Mouse (Mus musculus) kidney, adult 2 months (tissue): ENCODE data around the gene Efna4. TPM values are rescaled to one million over a fixed set of nuclear protein-coding genes. Genes with fewer than 3 reads are reported as not detected.
A peak's percentile ranks its signal among the peaks of the same experiment; 100 is the strongest.

Experiments used
- DNase-seq: peaks from one replicate; pipeline ENCODE4 v3.0.0; 2021
- H3K27ac ChIP-seq: fragments of 200-500 bp; 2 replicates; pipeline ENCODE4 v1.5.1; 2012; ENCODE audit warnings: low read depth, low read length, control low read depth, inconsistent platforms; ENCODE audit not compliant: insufficient read depth
- H3K27me3 ChIP-seq: fragments of 200-500 bp; replicated peaks from 2 replicates; pipeline ENCODE4 v1.6.1; 2012; ENCODE audit warnings: mild to moderate bottlenecking, moderate library complexity, low read length, inconsistent platforms; ENCODE audit not compliant: control insufficient read depth, insufficient read depth
- H3K36me3 ChIP-seq: fragments of 200-500 bp; 2 replicates; pipeline ENCODE4 v1.6.1; 2012; ENCODE audit warnings: mild to moderate bottlenecking, moderate library complexity, low read length, inconsistent platforms; ENCODE audit not compliant: control insufficient read depth, insufficient read depth
- H3K4me1 ChIP-seq: fragments of 200-500 bp; 2 replicates; pipeline ENCODE4 v1.6.1; 2011; ENCODE audit warnings: low read length; ENCODE audit not compliant: control insufficient read depth, insufficient read depth
- H3K4me3 ChIP-seq: fragments of 200-500 bp; 2 replicates; pipeline ENCODE4 v1.5.1; 2011; ENCODE audit warnings: mild to moderate bottlenecking, low read depth, low read length, control low read depth; ENCODE audit not compliant: insufficient read depth
- CTCF ChIP-seq: fragments of 200-500 bp; conservative IDR thresholded peaks from 2 replicates; pipeline ENCODE4 v1.5.1; 2011; ENCODE audit warnings: low read depth, mild to moderate bottlenecking, control low read depth, low read length, moderate library complexity, mixed read lengths; ENCODE audit not compliant: insufficient read depth, insufficient read length
- POLR2A ChIP-seq: fragments of 200-500 bp; IDR thresholded peaks from one replicate; pipeline ENCODE4 v1.6.1; 2011; ENCODE audit warnings: low read depth, low read length, control low read depth
- WGBS: fragments of 180-500 bp; shearing (Covaris S2); methylation state at CpG from one replicate; pipeline ENCODE4 v1.1.7; 2018; 5-methylcytosine and 5-hydroxymethylcytosine counted together
- polyA plus RNA-seq: library from polyadenylated mRNA; depleted of rRNA; stranded (reverse); fragments of >200 nt; gene quantifications from 2 replicates; pipeline ENCODE4 v1.2.3, GENCODE M21; 2012

Gene Efna4
- polyA plus RNA-seq, 1 experiment, result 8.2 TPM

- H3K27me3 ChIP-seq, result no peaks in the 10 kb centered on the region
- TF ChIP-seq CTCF, result no peak
- TF ChIP-seq POLR2A, result no peak
- peaks cover 6% of the 10 kb centered on the region; the same call in 1 of the 2 replicates for H3K4me1 ChIP-seq
- 79% methylated on average over 9 of the region's 9 CpGs for WGBS
- 0 out of 2 replicates have a peak, but pooled peaks cover 1% of the 10 kb centered on the region for H3K36me3 ChIP-seq
- H3K4me3 ChIP-seq, result no peak overlapping the region
- no peak overlapping the region for H3K27ac ChIP-seq
- no peak for DNase-seq
Measured at GRCm38 (mm10) chr3:89382033-89382882, 44.4 kb upstream of the Efna4 start.

- Histone ChIP-seq H3K27ac (no peak overlapping the region), H3K4me3 (no peak overlapping the region), H3K27me3 (no peaks in the 10 kb centered on the region), H3K36me3 (0 out of 2 replicates have a peak, but pooled peaks cover 1% of the 10 kb centered on the region), H3K4me1 (peaks cover 6% of the 10 kb centered on the region; the same call in 1 of the 2 replicates)
- TF ChIP-seq POLR2A (no peak), CTCF (no peak)
- WGBS, result 84% methylated on average over 11 of the region's 11 CpGs
- DNase-seq, result no peak
Measured at GRCm38 (mm10) chr3:89381233-89381632, 43.4 kb upstream of the Efna4 start.

- Histone ChIP-seq H3K4me1 (peaks cover 6% of the 10 kb centered on the region; the same call in 1 of the 2 replicates), H3K4me3 (no peak overlapping the region), H3K27me3 (no peaks in the 10 kb centered on the region), H3K36me3 (0 out of 2 replicates have a peak, but pooled peaks cover 1% of the 10 kb centered on the region), H3K27ac (no peak overlapping the region)
- WGBS, result 95% methylated on average over 18 of the region's 18 CpGs
- DNase-seq, result no peak
- TF ChIP-seq CTCF, result no peak
- no peak for TF ChIP-seq POLR2A
Measured at GRCm38 (mm10) chr3:89380711-89381110, 42.9 kb upstream of the Efna4 start.

GRCm38 (mm10) chr3:89380291-89380690 is 42.5 kb upstream of the Efna4 start:
- H3K27ac ChIP-seq, result no peak overlapping the region
- WGBS, result 90% methylated on average over 14 of the region's 14 CpGs
- H3K27me3 ChIP-seq, result no peaks in the 10 kb centered on the region
- no peak for DNase-seq
- peaks cover 6% of the 10 kb centered on the region; the same call in 1 of the 2 replicates for H3K4me1 ChIP-seq
- H3K4me3 ChIP-seq, result no peak overlapping the region
- TF ChIP-seq POLR2A (no peak), CTCF (no peak)
- 0 out of 2 replicates have a peak, but pooled peaks cover 1% of the 10 kb centered on the region for H3K36me3 ChIP-seq

- TF ChIP-seq CTCF (no peak), POLR2A (no peak)
- H3K4me1 ChIP-seq, result peaks cover 6% of the 10 kb centered on the region; the same call in 1 of the 2 replicates
- no peaks in the 10 kb centered on the region for H3K27me3 ChIP-seq
- no peak overlapping the region for H3K4me3 ChIP-seq
- no peak for DNase-seq
- 84% methylated on average over 31 of the region's 31 CpGs for WGBS
- no peak overlapping the region for H3K27ac ChIP-seq
- 0 out of 2 replicates have a peak, but pooled peaks cover 1% of the 10 kb centered on the region for H3K36me3 ChIP-seq
Measured at GRCm38 (mm10) chr3:89379388-89380131, 41.7 kb upstream of the Efna4 start.

- H3K4me1 ChIP-seq, result peaks cover 6% of the 10 kb centered on the region; the same call in 1 of the 2 replicates
- no peaks in the 10 kb centered on the region for H3K27me3 ChIP-seq
- H3K36me3 ChIP-seq, result 0 out of 2 replicates have a peak, but pooled peaks cover 1% of the 10 kb centered on the region
- H3K4me3 ChIP-seq, result peak overlapping the region; percentile 57
- no peak overlapping the region for H3K27ac ChIP-seq
- WGBS, result 8% methylated on average over 29 of the region's 29 CpGs
- peak; percentile 79 for DNase-seq
- TF ChIP-seq POLR2A, result no peak
- peak; percentile 73 for TF ChIP-seq CTCF
Measured at GRCm38 (mm10) chr3:89378394-89379067, 40.7 kb upstream of the Efna4 start.
